Mouse (Mus musculus): ENCODE results near the gene Igsf11. TPM values are rescaled to one million over a fixed set of nuclear protein-coding genes. Genes with fewer than 3 reads are reported as not detected.

Gene Igsf11
- total and polyA plus RNA-seq, 3 experiments: not detected

GRCm38 (mm10) chr16:38961865-38962264 lies 69.4 kb downstream of the Igsf11 start:
- no peaks in the 10 kb centered on the region for H3K4me1 ChIP-seq (ENCODE audit: control insufficient read depth in 1 of 2, insufficient read depth in 2 of 2, low read length in 2 of 2)
- H3K27me3 ChIP-seq (ENCODE audit: control insufficient read depth in 1 of 2, insufficient read depth in 2 of 2, low read length in 2 of 2): no peaks in the 10 kb centered on the region
- H3K9ac ChIP-seq (ENCODE audit: control insufficient read depth, low read depth, low read length, poor library complexity, severe bottlenecking): no peak overlapping the region
- no peaks in the 10 kb centered on the region for H3K79me2 ChIP-seq (ENCODE audit: control insufficient read depth, insufficient read depth, low read length, poor library complexity)
- H3K36me3 ChIP-seq (ENCODE audit: control insufficient read depth in 1 of 2, insufficient read depth in 2 of 2, low read length in 2 of 2): no peaks in the 10 kb centered on the region
- H3K27ac ChIP-seq (ENCODE audit: control insufficient read depth, low read depth, low read length): no peak overlapping the region
- H3K9me3 ChIP-seq (replicated peaks; ENCODE audit: insufficient read depth, low read length): no peaks in the 10 kb centered on the region
- TF ChIP-seq MAZ (IDR thresholded peaks at IDR 0.05; ENCODE audit: low read depth, low read length) (no peak), TAL1 (IDR thresholded peaks at IDR 0.05; ENCODE audit: low read length) (no peak), POLR2AphosphoS2 (IDR thresholded peaks at IDR 0.05; ENCODE audit: low read length) (no peak), USF1 (IDR thresholded peaks at IDR 0.05; ENCODE audit: low read depth, low read length) (no peak), RAD21 (IDR thresholded peaks at IDR 0.05; ENCODE audit: low read depth, low read length) (no peak), MEF2A (IDR thresholded peaks at IDR 0.05; ENCODE audit: extremely low read depth, insufficient replicate concordance, low read depth, low read length, poor library complexity, severe bottlenecking) (no peak), JUND (IDR thresholded peaks at IDR 0.05; ENCODE audit: low read depth, low read length) (no peak), ZC3H11A (IDR thresholded peaks at IDR 0.05; ENCODE audit: low read depth, low read length) (no peak)
- no peak for DNase-seq (ENCODE audit: low read depth, low spot score)
- H3K4me3 ChIP-seq (ENCODE audit: control insufficient read depth in 1 of 2, insufficient read depth in 1 of 2, low read depth in 2 of 2, low read length in 2 of 2): no peak overlapping the region

GRCm38 (mm10) chr16:38962695-38963094 lies 70.2 kb downstream of the Igsf11 start:
- Histone ChIP-seq H3K4me3 (ENCODE audit: control insufficient read depth in 1 of 2, insufficient read depth in 1 of 2, low read depth in 2 of 2, low read length in 2 of 2) (no peak overlapping the region), H3K27me3 (ENCODE audit: control insufficient read depth in 1 of 2, insufficient read depth in 2 of 2, low read length in 2 of 2) (no peaks in the 10 kb centered on the region), H3K79me2 (ENCODE audit: control insufficient read depth, insufficient read depth, low read length, poor library complexity) (no peaks in the 10 kb centered on the region), H3K36me3 (ENCODE audit: control insufficient read depth in 1 of 2, insufficient read depth in 2 of 2, low read length in 2 of 2) (no peaks in the 10 kb centered on the region), H3K9me3 (replicated peaks; ENCODE audit: insufficient read depth, low read length) (no peaks in the 10 kb centered on the region), H3K4me1 (ENCODE audit: control insufficient read depth in 1 of 2, insufficient read depth in 2 of 2, low read length in 2 of 2) (no peaks in the 10 kb centered on the region), H3K9ac (ENCODE audit: control insufficient read depth, low read depth, low read length, poor library complexity, severe bottlenecking) (no peak overlapping the region), H3K27ac (ENCODE audit: control insufficient read depth, low read depth, low read length) (no peak overlapping the region)
- TF ChIP-seq USF2 (IDR thresholded peaks at IDR 0.05; ENCODE audit: borderline replicate concordance in 1 of 2, insufficient read depth in 1 of 2, low read depth in 1 of 2, low read length in 2 of 2) (no peak), POLR2A (IDR thresholded peaks at IDR 0.05; ENCODE audit: control insufficient read depth in 1 of 2, insufficient read depth in 1 of 2, low read depth in 1 of 2, low read length in 2 of 2, poor library complexity in 1 of 2) (no peak), HCFC1 (IDR thresholded peaks at IDR 0.05; ENCODE audit: low read depth, low read length) (no peak), MYB (IDR thresholded peaks at IDR 0.05; ENCODE audit: low read depth, low read length) (no peak), JUND (IDR thresholded peaks at IDR 0.05; ENCODE audit: low read depth, low read length) (no peak), POLR2AphosphoS2 (IDR thresholded peaks at IDR 0.05; ENCODE audit: low read length) (no peak), RCOR1 (IDR thresholded peaks at IDR 0.05; ENCODE audit: low read depth, low read length) (no peak), CHD1 (IDR thresholded peaks at IDR 0.05; ENCODE audit: low read depth, low read length) (no peak), TAL1 (IDR thresholded peaks at IDR 0.05; ENCODE audit: low read length) (no peak), NRF1 (IDR thresholded peaks at IDR 0.05; ENCODE audit: insufficient read depth, low read depth, low read length, poor library complexity, severe bottlenecking) (no peak), KAT2A (conservative IDR thresholded peaks at IDR 0.05; ENCODE audit: low read depth, low read length) (no peak), MYC (IDR thresholded peaks at IDR 0.05; ENCODE audit: low read depth, low read length) (no peak), SIN3A (IDR thresholded peaks at IDR 0.05; ENCODE audit: low read length) (no peak), ZC3H11A (IDR thresholded peaks at IDR 0.05; ENCODE audit: low read depth, low read length) (no peak), ELF1 (IDR thresholded peaks at IDR 0.05; ENCODE audit: low read depth, low read length) (no peak), GABPA (IDR thresholded peaks at IDR 0.05; ENCODE audit: low read depth, low read length) (no peak), TCF12 (IDR thresholded peaks at IDR 0.05; ENCODE audit: low read depth, low read length) (no peak), MAZ (IDR thresholded peaks at IDR 0.05; ENCODE audit: low read depth, low read length) (no peak), TBP (IDR thresholded peaks at IDR 0.05; ENCODE audit: low read depth, low read length) (no peak), UBTF (IDR thresholded peaks at IDR 0.05; ENCODE audit: borderline replicate concordance, insufficient read depth, low read depth, low read length) (no peak)
- DNase-seq (ENCODE audit: low read depth, low spot score): no peak
